Mouse (Mus musculus): Measurements from ENCODE around the gene Rps6. TPM values are rescaled to one million over a fixed set of nuclear protein-coding genes. Genes with fewer than 3 reads are reported as not detected.
A peak's percentile ranks its signal among the peaks of the same experiment; 100 is the strongest.

Rps6 gene
- 678 and 683 TPM in 2 replicates for polyA plus RNA-seq (2016; fragmentation: Nextera tagmentation; extraction: Ambion mirVana)

- Histone ChIP-seq H3K27me3 (ENCODE audit: poor library complexity, severe bottlenecking) (no peaks in the 10 kb centered on the region), H3K9me3 (no peaks in the 10 kb centered on the region), H3K27ac (peak within 1 kb of the TSS; percentile 95), H3K36me3 (replicated peaks) (peaks cover 37% of the 10 kb centered on the region), H3K4me1 (peaks cover 18% of the 10 kb centered on the region), H3K4me3 (peak within 1 kb of the TSS; percentile 67)
- peak; percentile 95 for DNase-seq (ENCODE audit: extremely low spot score, low spot score)
- WGBS, result under 1% methylated on average over 68 of the region's 68 CpGs
Measured at GRCm38 (mm10) chr4:86857113-86858069, at the start of gene Rps6. TSS of gene Rps6 (minus strand) at chr4:86857412.

GRCm38 (mm10) chr4:86905869-86906268 is 48.7 kb upstream of the Rps6 start:
- H3K27ac ChIP-seq, result no peak overlapping the region
- no peak overlapping the region for H3K4me3 ChIP-seq
- DNase-seq (ENCODE audit: extremely low spot score, low spot score), result no peak
- no peaks in the 10 kb centered on the region for H3K9me3 ChIP-seq
- no peaks in the 10 kb centered on the region for H3K4me1 ChIP-seq
- 93% methylated on average over 1 of the region's 1 CpGs for WGBS
- H3K27me3 ChIP-seq (ENCODE audit: poor library complexity, severe bottlenecking), result no peaks in the 10 kb centered on the region
- no peaks in the 10 kb centered on the region for H3K36me3 ChIP-seq (replicated peaks)

- H3K27ac ChIP-seq, result no peak overlapping the region
- no peaks in the 10 kb centered on the region for H3K36me3 ChIP-seq (replicated peaks)
- H3K4me3 ChIP-seq, result no peak overlapping the region
- no peaks in the 10 kb centered on the region for H3K9me3 ChIP-seq
- H3K4me1 ChIP-seq, result no peaks in the 10 kb centered on the region
- no peak for DNase-seq (ENCODE audit: extremely low spot score, low spot score)
- H3K27me3 ChIP-seq (ENCODE audit: poor library complexity, severe bottlenecking), result no peaks in the 10 kb centered on the region
- 38% methylated on average over 3 of the region's 3 CpGs for whole genome bisulfite sequencing
Measured at GRCm38 (mm10) chr4:86904969-86905368, 47.8 kb upstream of the Rps6 start.

DNA sequence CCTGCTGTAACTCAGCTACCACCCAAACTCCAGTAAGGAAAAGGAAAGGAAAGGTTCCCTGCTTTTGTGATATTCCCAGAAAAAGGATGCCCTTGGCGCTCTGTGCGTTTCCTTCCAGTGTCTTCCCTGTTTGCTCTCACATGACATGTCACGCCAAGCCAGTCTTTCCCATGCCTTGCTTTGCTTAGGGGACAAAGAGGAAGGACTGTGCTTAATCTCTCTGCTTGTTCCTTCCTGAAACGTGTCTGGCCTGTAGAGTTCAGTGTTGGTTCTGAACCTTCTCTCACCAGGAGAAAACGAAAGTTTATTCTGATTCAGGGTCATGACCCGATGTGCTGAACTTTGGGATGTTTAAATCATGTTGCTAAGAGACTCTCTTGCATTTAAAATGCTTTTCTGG is 45.1 kb upstream of the Rps6 start:
- WGBS, result 76% methylated on average over 6 of the region's 6 CpGs
- Histone ChIP-seq H3K9me3 (no peaks in the 10 kb centered on the region), H3K27me3 (ENCODE audit: poor library complexity, severe bottlenecking) (no peaks in the 10 kb centered on the region), H3K27ac (no peak overlapping the region), H3K36me3 (replicated peaks) (no peaks in the 10 kb centered on the region), H3K4me3 (no peak overlapping the region), H3K4me1 (no peaks in the 10 kb centered on the region)
- no peak for DNase-seq (ENCODE audit: extremely low spot score, low spot score)

- 81% methylated on average over 14 of the region's 14 CpGs for WGBS
- Histone ChIP-seq H3K4me3 (no peak overlapping the region), H3K27ac (no peak overlapping the region), H3K27me3 (ENCODE audit: poor library complexity, severe bottlenecking) (no peaks in the 10 kb centered on the region), H3K9me3 (no peaks in the 10 kb centered on the region), H3K36me3 (replicated peaks) (no peaks in the 10 kb centered on the region), H3K4me1 (no peaks in the 10 kb centered on the region)
- no peak for DNase-seq (ENCODE audit: extremely low spot score, low spot score)
Measured at GRCm38 (mm10) chr4:86898791-86899474, 41.7 kb upstream of the Rps6 start.

DNA sequence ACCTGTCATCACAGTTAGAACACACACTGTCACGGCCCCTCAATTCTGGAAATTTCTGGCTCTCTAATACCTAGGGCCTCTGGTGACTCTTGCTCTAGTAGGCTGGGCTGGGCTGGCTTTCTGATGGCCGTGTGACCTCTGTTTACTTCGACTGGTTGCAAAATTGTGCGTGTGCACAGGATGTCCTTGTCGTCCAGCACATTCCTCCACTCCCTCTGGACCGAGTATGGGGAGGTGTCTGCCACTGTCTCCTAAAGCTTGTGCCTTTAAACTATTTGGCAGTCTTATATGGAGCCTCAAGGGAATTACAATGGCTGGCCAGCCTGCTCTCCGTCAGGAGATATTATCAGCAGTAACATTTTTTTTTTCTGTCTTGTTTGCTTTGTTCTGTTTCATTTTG is 40.2 kb upstream of the Rps6 start:
- Histone ChIP-seq H3K4me1 (no peaks in the 10 kb centered on the region), H3K9me3 (no peaks in the 10 kb centered on the region), H3K27me3 (ENCODE audit: poor library complexity, severe bottlenecking) (no peaks in the 10 kb centered on the region), H3K36me3 (replicated peaks) (no peaks in the 10 kb centered on the region), H3K4me3 (no peak overlapping the region), H3K27ac (no peak overlapping the region)
- WGBS, result 83% methylated on average over 7 of the region's 7 CpGs
- DNase-seq (ENCODE audit: extremely low spot score, low spot score), result no peak

DNA sequence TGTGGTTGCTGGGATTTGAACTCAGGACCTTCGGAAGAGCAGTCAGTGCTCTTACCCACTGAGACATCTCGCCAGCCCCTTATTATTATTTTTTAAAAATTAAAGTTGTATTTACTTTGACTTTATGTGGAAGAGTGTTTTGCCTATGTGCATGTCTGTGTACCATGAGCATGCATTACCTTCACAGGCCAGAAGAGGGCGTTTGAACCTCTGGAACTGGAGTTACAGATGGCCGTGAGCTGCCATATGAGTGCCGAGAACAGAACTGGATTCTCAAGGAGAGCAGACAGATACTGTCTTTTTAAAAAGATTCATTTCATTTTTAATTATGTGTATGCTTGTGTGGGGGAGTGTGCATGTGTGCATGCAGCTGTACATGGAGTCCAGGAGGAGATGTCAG is 30.7 kb upstream of the Rps6 start:
- no peak for DNase-seq (ENCODE audit: extremely low spot score, low spot score)
- Histone ChIP-seq H3K27me3 (ENCODE audit: poor library complexity, severe bottlenecking) (no peaks in the 10 kb centered on the region), H3K27ac (no peak overlapping the region), H3K9me3 (no peaks in the 10 kb centered on the region), H3K4me3 (no peak overlapping the region), H3K36me3 (replicated peaks) (no peaks in the 10 kb centered on the region), H3K4me1 (no peaks in the 10 kb centered on the region)
- 73% methylated on average over 5 of the region's 5 CpGs for WGBS

GRCm38 (mm10) chr4:86886160-86886878 is 29.1 kb upstream of the Rps6 start:
- peak overlapping the region; percentile 27 for H3K4me3 ChIP-seq
- H3K27me3 ChIP-seq (ENCODE audit: poor library complexity, severe bottlenecking), result no peaks in the 10 kb centered on the region
- 54% methylated on average over 18 of the region's 18 CpGs for WGBS
- H3K9me3 ChIP-seq, result no peaks in the 10 kb centered on the region
- no peaks in the 10 kb centered on the region for H3K36me3 ChIP-seq (replicated peaks)
- no peak overlapping the region for H3K27ac ChIP-seq
- no peak for DNase-seq (ENCODE audit: extremely low spot score, low spot score)
- no peaks in the 10 kb centered on the region for H3K4me1 ChIP-seq

- Histone ChIP-seq H3K27me3 (ENCODE audit: poor library complexity, severe bottlenecking) (no peaks in the 10 kb centered on the region), H3K27ac (no peak overlapping the region), H3K4me1 (no peaks in the 10 kb centered on the region), H3K9me3 (no peaks in the 10 kb centered on the region), H3K4me3 (peak overlapping the region; percentile 27), H3K36me3 (replicated peaks) (no peaks in the 10 kb centered on the region)
- 70% methylated on average over 12 of the region's 12 CpGs for WGBS
- DNase-seq (ENCODE audit: extremely low spot score, low spot score), result no peak
Measured at GRCm38 (mm10) chr4:86885790-86886159, 28.6 kb upstream of the Rps6 start.

DNA sequence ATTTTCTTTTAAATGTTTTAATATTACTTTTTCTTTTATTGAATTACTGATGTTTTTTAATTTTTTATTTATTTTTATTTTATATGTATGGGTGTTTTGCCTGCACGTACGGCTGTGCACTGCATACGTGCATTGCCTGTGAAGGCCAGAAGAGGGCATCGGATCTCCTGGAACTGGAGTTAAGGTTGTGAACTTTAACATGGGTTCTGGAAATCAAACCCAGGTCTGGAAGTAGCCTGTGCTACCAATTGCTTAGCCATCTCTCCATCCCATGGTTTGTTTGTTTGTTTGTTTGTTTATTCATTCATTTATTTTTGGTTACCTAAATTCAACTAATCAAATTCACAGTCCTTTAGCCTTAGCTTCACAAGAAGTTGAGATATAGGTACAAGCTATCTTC is 27.7 kb upstream of the Rps6 start:
- no peaks in the 10 kb centered on the region for H3K36me3 ChIP-seq (replicated peaks)
- H3K27me3 ChIP-seq (ENCODE audit: poor library complexity, severe bottlenecking), result no peaks in the 10 kb centered on the region
- peak; percentile 39 for DNase-seq (ENCODE audit: extremely low spot score, low spot score)
- H3K4me1 ChIP-seq, result no peaks in the 10 kb centered on the region
- WGBS, result 46% methylated on average over 4 of the region's 4 CpGs
- no peak overlapping the region for H3K27ac ChIP-seq
- no peak overlapping the region for H3K4me3 ChIP-seq
- no peaks in the 10 kb centered on the region for H3K9me3 ChIP-seq

DNA sequence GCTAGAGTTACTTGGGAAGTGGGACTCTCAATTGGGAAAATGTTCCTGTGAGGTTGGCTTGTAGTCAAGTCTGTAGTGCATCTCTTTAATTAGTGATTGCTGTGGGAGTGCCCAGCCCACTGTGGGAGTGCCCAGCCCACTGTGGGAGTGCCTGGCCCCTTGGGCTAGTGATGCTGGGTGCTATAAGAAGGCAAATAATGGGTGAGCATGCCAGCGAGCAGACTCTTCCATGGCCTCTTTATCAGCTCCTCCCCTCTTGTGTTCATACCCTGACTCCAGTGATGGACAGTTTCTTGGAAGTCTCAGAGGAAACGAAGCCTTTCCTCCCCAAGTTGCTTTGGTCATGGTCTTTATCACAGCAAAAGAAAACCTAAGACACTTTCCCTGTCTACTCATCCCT is 25.2 kb upstream of the Rps6 start:
- no peak for DNase-seq (ENCODE audit: extremely low spot score, low spot score)
- no peaks in the 10 kb centered on the region for H3K4me1 ChIP-seq
- H3K27me3 ChIP-seq (ENCODE audit: poor library complexity, severe bottlenecking), result no peaks in the 10 kb centered on the region
- no peak overlapping the region for H3K27ac ChIP-seq
- H3K36me3 ChIP-seq (replicated peaks), result no peaks in the 10 kb centered on the region
- no peak overlapping the region for H3K4me3 ChIP-seq
- WGBS, result 67% methylated on average over 2 of the region's 2 CpGs
- H3K9me3 ChIP-seq, result no peaks in the 10 kb centered on the region

DNA sequence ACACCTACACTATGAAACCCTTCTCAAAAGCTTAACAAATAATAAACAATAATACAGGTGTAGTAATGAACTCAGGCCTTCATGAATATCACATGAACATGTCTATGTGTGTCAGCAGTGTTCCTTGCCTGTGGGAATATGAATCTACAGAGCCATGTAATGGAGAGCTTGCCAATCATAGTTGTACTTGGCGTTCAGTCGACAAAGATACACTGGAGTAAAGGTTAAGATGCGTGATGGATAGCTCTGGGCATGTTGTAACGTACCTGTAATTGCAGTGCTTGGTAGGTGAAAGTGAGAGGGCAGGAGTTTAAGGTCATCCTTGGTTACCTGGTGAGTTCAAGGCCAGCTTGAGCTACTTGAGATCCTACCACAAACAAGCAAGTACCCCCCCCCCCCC is 24.0 kb upstream of the Rps6 start:
- Histone ChIP-seq H3K9me3 (no peaks in the 10 kb centered on the region), H3K27me3 (ENCODE audit: poor library complexity, severe bottlenecking) (peaks cover 9% of the 10 kb centered on the region), H3K4me3 (no peak overlapping the region), H3K27ac (no peak overlapping the region), H3K36me3 (replicated peaks) (no peaks in the 10 kb centered on the region), H3K4me1 (no peaks in the 10 kb centered on the region)
- DNase-seq (ENCODE audit: extremely low spot score, low spot score), result no peak
- 92% methylated on average over 4 of the region's 4 CpGs for WGBS

- WGBS, result 99% methylated on average over 2 of the region's 2 CpGs
- peaks cover 17% of the 10 kb centered on the region for H3K4me1 ChIP-seq
- H3K9me3 ChIP-seq, result no peaks in the 10 kb centered on the region
- H3K27me3 ChIP-seq (ENCODE audit: poor library complexity, severe bottlenecking), result peaks cover 25% of the 10 kb centered on the region
- no peak for DNase-seq (ENCODE audit: extremely low spot score, low spot score)
- H3K4me3 ChIP-seq, result no peak overlapping the region
- no peak overlapping the region for H3K27ac ChIP-seq
- no peaks in the 10 kb centered on the region for H3K36me3 ChIP-seq (replicated peaks)
Measured at GRCm38 (mm10) chr4:86879477-86879876, 22.3 kb upstream of the Rps6 start.
